Mouse (Mus musculus) kidney, adult 2 months (tissue): Measurements from ENCODE around the gene Slc25a12.

ENCODE experiments used
- CTCF ChIP-seq: fragments of 200-500 bp; conservative IDR thresholded peaks from 2 replicates; pipeline ENCODE4 v1.5.1; 2011; ENCODE audit warnings: low read depth, mild to moderate bottlenecking, control low read depth, low read length, moderate library complexity, mixed read lengths; ENCODE audit not compliant: insufficient read depth, insufficient read length
- POLR2A ChIP-seq: fragments of 200-500 bp; IDR thresholded peaks from one replicate; pipeline ENCODE4 v1.6.1; 2011; ENCODE audit warnings: low read depth, low read length, control low read depth

DNA sequence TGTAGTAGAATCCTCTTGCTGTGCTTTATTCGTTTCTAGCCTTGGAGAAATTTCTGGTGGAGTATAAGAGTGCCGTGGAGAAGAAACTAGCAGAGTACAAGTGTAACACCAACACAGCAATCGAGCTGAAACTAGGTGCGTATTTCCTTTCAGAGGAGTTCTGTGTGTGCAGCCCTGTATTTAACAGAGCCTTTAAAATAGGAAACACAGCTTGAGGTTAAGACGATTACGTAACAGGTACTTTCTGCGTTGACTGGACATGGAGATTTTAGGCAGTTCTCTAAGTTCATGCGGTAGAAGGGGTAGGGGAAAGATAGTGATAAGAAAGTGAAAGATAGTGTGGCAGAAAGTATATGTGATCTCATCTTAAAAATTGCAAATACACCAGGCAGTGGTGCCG, 22.3 kb upstream of the Slc25a12 start:
- TF ChIP-seq POLR2A: no peak
- TF ChIP-seq CTCF: no peak
